9 mouse cellular contexts compared by ENCODE assay signal in the genomic region with DNA sequence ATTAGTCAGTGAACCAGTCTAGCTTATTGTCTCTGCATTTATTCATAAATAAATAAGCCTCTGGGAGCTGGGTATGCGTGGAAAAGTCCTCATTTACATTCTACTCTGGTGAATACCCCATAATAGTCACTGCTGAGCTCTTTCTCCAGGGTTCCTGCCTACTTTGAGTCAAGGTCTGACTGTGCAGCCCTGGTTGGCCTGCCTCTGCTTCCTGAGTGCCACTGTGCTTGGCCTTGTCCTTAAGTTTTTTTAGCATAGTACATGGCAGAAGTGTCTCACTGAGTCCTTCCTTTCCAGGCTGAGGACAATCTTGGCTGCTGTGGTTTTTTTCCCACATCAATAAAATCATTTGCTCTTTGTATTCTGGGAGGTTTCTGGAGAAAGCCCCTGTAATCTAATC. TPM values are rescaled to one million over a fixed set of nuclear protein-coding genes. Genes with fewer than 3 reads are reported as not detected.
"Had no signal": no experiment of that assay in that cellular context is flagged by ENCODE, and none has a peak within 500 bp of the region (broad histone marks: within the 10 kb centered on the region; RNA-seq: fewer than 3 reads in every experiment).

No protein-coding gene starts in this region.

- DNase-seq: liver, postnatal 0 days; lung, postnatal 14 days; lung, postnatal 36 days; right cerebral cortex, postnatal 14 days; thymus, adult 2 months; thymus, postnatal 36 days had no signal

RNA-seq across cellular contexts. Expression of gene Gpr75, which starts 35.5 kb away (rescaled TPM):
- total RNA-seq: megakaryocyte progenitor cell, adult 5-6 weeks; monocyte, adult 5-6 weeks; neutrophil, adult 5-6 weeks had no signal
